Mouse (Mus musculus): ENCODE results near the gene Tmub2. TPM values are rescaled to one million over a fixed set of nuclear protein-coding genes. Genes with fewer than 3 reads are reported as not detected.

Gene Tmub2
- polyA plus RNA-seq, 1 experiment from 2014 or later = 65.2 TPM

GRCm38 (mm10) chr11:102294416-102294815 is 9.7 kb downstream of the Tmub2 start:
- Histone ChIP-seq H3K27me3 (ENCODE audit: control insufficient read depth, insufficient read depth, low read length) (no peaks in the 10 kb centered on the region), H3K4me2 (replicated peaks; ENCODE audit: low read depth, low read length) (peak overlapping the region; percentile 85; the same call in 1 of the 2 replicates), H3K4me3 (ENCODE audit: low read depth, low read length) (peak overlapping the region; percentile 95; the same call in 1 of the 2 replicates), H3K9ac (ENCODE audit: low read depth, low read length) (0 out of 2 replicates have a peak overlapping the region, but pooled peaks have one; percentile 88), H3K36me3 (ENCODE audit: control insufficient read depth, insufficient read depth, low read length) (peaks cover 14% of the 10 kb centered on the region), H3K9me3 (ENCODE audit: control insufficient read depth, low read length) (no peaks in the 10 kb centered on the region), H3K4me1 (replicated peaks; ENCODE audit: control insufficient read depth, insufficient read depth, low read length) (peaks cover 8% of the 10 kb centered on the region), H3K27ac (ENCODE audit: low read depth, low read length) (no peak overlapping the region)
- no peak for ATAC-seq (ENCODE audit: low FRiP score)
- 85% methylated on average over 5 of the region's 5 CpGs for WGBS
- no peak for DNase-seq (ENCODE audit: low spot score)

GRCm38 (mm10) chr11:102294887-102295597 is 10.3 kb downstream of the Tmub2 start:
- ATAC-seq (ENCODE audit: low FRiP score) (peak; percentile 2; the same call in 1 of the 2 replicates), DNase-seq (ENCODE audit: low spot score) (peak; percentile 43)
- Histone ChIP-seq H3K27me3 (ENCODE audit: control insufficient read depth, insufficient read depth, low read length) (no peaks in the 10 kb centered on the region), H3K9me3 (ENCODE audit: control insufficient read depth, low read length) (no peaks in the 10 kb centered on the region), H3K4me3 (ENCODE audit: low read depth, low read length) (peak overlapping the region; percentile 95), H3K4me2 (replicated peaks; ENCODE audit: low read depth, low read length) (peak overlapping the region; percentile 85), H3K27ac (ENCODE audit: low read depth, low read length) (no peak overlapping the region; the same call in 1 of the 2 replicates), H3K36me3 (ENCODE audit: control insufficient read depth, insufficient read depth, low read length) (peaks cover 14% of the 10 kb centered on the region), H3K9ac (ENCODE audit: low read depth, low read length) (peak overlapping the region; percentile 88), H3K4me1 (replicated peaks; ENCODE audit: control insufficient read depth, insufficient read depth, low read length) (peaks cover 8% of the 10 kb centered on the region)
- 74% methylated on average over 12 of the region's 12 CpGs for WGBS

- H3K36me3 ChIP-seq (ENCODE audit: control insufficient read depth, insufficient read depth, low read length) = peaks cover 12% of the 10 kb centered on the region; the same call in 1 of the 2 replicates
- H3K9ac ChIP-seq (ENCODE audit: low read depth, low read length) = peak overlapping the region; percentile 88
- ATAC-seq (ENCODE audit: low FRiP score) = peak; percentile 53
- peaks cover 8% of the 10 kb centered on the region for H3K4me1 ChIP-seq (replicated peaks; ENCODE audit: control insufficient read depth, insufficient read depth, low read length)
- peak overlapping the region; percentile 95 for H3K4me3 ChIP-seq (ENCODE audit: low read depth, low read length)
- H3K4me2 ChIP-seq (replicated peaks; ENCODE audit: low read depth, low read length) = peak overlapping the region; percentile 85
- peak overlapping the region; percentile 99 for H3K27ac ChIP-seq (ENCODE audit: low read depth, low read length)
- under 1% methylated on average over 35 of the region's 73 CpGs for WGBS
- H3K9me3 ChIP-seq (ENCODE audit: control insufficient read depth, low read length) = no peaks in the 10 kb centered on the region
- peak; percentile 80 for DNase-seq (ENCODE audit: low spot score)
- no peaks in the 10 kb centered on the region for H3K27me3 ChIP-seq (ENCODE audit: control insufficient read depth, insufficient read depth, low read length)
These were observed 11.1 kb downstream of the Tmub2 start for GRCm38 (mm10) chr11:102295598-102296471.

- peak within 1 kb of the TSS; percentile 99 for H3K27ac ChIP-seq (ENCODE audit: low read depth, low read length)
- no peaks in the 10 kb centered on the region for H3K9me3 ChIP-seq (ENCODE audit: control insufficient read depth, low read length)
- 0% methylated on average over 52 of the region's 125 CpGs for WGBS
- ATAC-seq (ENCODE audit: low FRiP score) = peak; percentile 91
- peak within 1 kb of the TSS; percentile 85 for H3K4me2 ChIP-seq (replicated peaks; ENCODE audit: low read depth, low read length)
- H3K4me3 ChIP-seq (ENCODE audit: low read depth, low read length) = peak within 1 kb of the TSS; percentile 95
- peak; percentile 97 for DNase-seq (ENCODE audit: low spot score)
- peak within 1 kb of the TSS; percentile 88 for H3K9ac ChIP-seq (ENCODE audit: low read depth, low read length)
- peaks cover 4% of the 10 kb centered on the region; the same call in 1 of the 2 replicates for H3K36me3 ChIP-seq (ENCODE audit: control insufficient read depth, insufficient read depth, low read length)
- H3K4me1 ChIP-seq (replicated peaks; ENCODE audit: control insufficient read depth, insufficient read depth, low read length) = peaks cover 8% of the 10 kb centered on the region
- H3K27me3 ChIP-seq (ENCODE audit: control insufficient read depth, insufficient read depth, low read length) = no peaks in the 10 kb centered on the region
These were observed 12.1 kb downstream of the Tmub2 start, which contains the start of gene Atxn7l3 for GRCm38 (mm10) chr11:102296491-102297472. Gene Atxn7l3, minus strand, starts transcription at chr11:102296631.

GRCm38 (mm10) chr11:102297577-102298556 is 13.1 kb downstream of the Tmub2 start:
- ATAC-seq (ENCODE audit: low FRiP score) (peak; percentile 36), DNase-seq (ENCODE audit: low spot score) (peak; percentile 48)

GRCm38 (mm10) chr11:102299839-102300238 is 15.1 kb downstream of the Tmub2 start:
- WGBS = 14% methylated on average over 1 of the region's 1 CpGs
- H3K4me1 ChIP-seq (replicated peaks; ENCODE audit: control insufficient read depth, insufficient read depth, low read length) = peaks cover 5% of the 10 kb centered on the region
- ATAC-seq (ENCODE audit: low FRiP score) (no peak), DNase-seq (ENCODE audit: low spot score) (peak; percentile 80)
- 0 out of 2 replicates have a peak overlapping the region, but pooled peaks have one; percentile 17 for H3K9ac ChIP-seq (ENCODE audit: low read depth, low read length)
- no peaks in the 10 kb centered on the region for H3K36me3 ChIP-seq (ENCODE audit: control insufficient read depth, insufficient read depth, low read length)
- H3K4me3 ChIP-seq (ENCODE audit: low read depth, low read length) = no peak overlapping the region
- H3K27ac ChIP-seq (ENCODE audit: low read depth, low read length) = no peak overlapping the region
- no peaks in the 10 kb centered on the region for H3K9me3 ChIP-seq (ENCODE audit: control insufficient read depth, low read length)
- H3K4me2 ChIP-seq (replicated peaks; ENCODE audit: low read depth, low read length) = no peak overlapping the region
- no peaks in the 10 kb centered on the region for H3K27me3 ChIP-seq (ENCODE audit: control insufficient read depth, insufficient read depth, low read length)

More at GRCm38 (mm10) chr11:102297577-102298556, 13.1 kb downstream of the Tmub2 start:
- Histone ChIP-seq H3K36me3 (ENCODE audit: control insufficient read depth, insufficient read depth, low read length) (no peaks in the 10 kb centered on the region), H3K4me3 (ENCODE audit: low read depth, low read length) (peak overlapping the region; percentile 95), H3K9me3 (ENCODE audit: control insufficient read depth, low read length) (no peaks in the 10 kb centered on the region), H3K9ac (ENCODE audit: low read depth, low read length) (peak overlapping the region; percentile 73), H3K4me2 (replicated peaks; ENCODE audit: low read depth, low read length) (peak overlapping the region; percentile 85), H3K4me1 (replicated peaks; ENCODE audit: control insufficient read depth, insufficient read depth, low read length) (peaks cover 8% of the 10 kb centered on the region), H3K27me3 (ENCODE audit: control insufficient read depth, insufficient read depth, low read length) (no peaks in the 10 kb centered on the region), H3K27ac (ENCODE audit: low read depth, low read length) (peak overlapping the region; percentile 99)
- WGBS = 29% methylated on average over 27 of the region's 27 CpGs

- Histone ChIP-seq H3K9ac (ENCODE audit: low read depth, low read length) (no peak overlapping the region), H3K9me3 (ENCODE audit: control insufficient read depth, low read length) (no peaks in the 10 kb centered on the region), H3K4me1 (replicated peaks; ENCODE audit: control insufficient read depth, insufficient read depth, low read length) (no peaks in the 10 kb centered on the region), H3K4me3 (ENCODE audit: low read depth, low read length) (no peak overlapping the region), H3K27me3 (ENCODE audit: control insufficient read depth, insufficient read depth, low read length) (no peaks in the 10 kb centered on the region), H3K27ac (ENCODE audit: low read depth, low read length) (no peak overlapping the region), H3K36me3 (ENCODE audit: control insufficient read depth, insufficient read depth, low read length) (peaks cover 10% of the 10 kb centered on the region), H3K4me2 (replicated peaks; ENCODE audit: low read depth, low read length) (no peak overlapping the region)
- DNase-seq (ENCODE audit: low spot score) = no peak
- no peak for ATAC-seq (ENCODE audit: low FRiP score)
- WGBS = 47% methylated on average over 2 of the region's 2 CpGs
These were observed 19.4 kb downstream of the Tmub2 start for GRCm38 (mm10) chr11:102304141-102304540.
